In the genomic region with DNA sequence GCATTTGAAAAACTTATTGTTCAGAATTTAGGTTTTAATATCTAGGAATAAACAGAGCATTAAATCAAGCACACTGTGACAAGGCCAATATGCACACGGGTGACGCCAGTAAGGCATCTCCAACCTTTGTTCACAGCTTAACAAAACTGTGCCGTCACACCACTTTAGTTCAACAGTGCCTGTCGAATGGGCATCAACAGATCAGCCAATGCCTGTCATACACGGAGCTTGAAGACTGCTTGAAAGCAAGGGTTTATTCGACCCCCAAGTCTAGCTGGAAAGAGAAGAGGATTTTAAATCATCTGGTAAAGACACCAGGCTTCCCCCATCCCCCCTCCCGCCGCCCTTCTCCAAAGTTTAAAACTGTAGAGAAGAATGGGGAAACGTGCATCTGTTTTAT, we compare ENCODE assay signal across 16 mouse cellular contexts. TPM values are rescaled to one million over a fixed set of nuclear protein-coding genes. Genes with fewer than 3 reads are reported as not detected.
DNase-seq lines count a peak whose midpoint lies in the region; ATAC-seq and TF ChIP-seq lines count a peak whose summit lies in the region.
"Had no signal": no experiment of that assay in that cellular context is flagged by ENCODE, and none has a peak within 500 bp of the region (broad histone marks: within the 10 kb centered on the region; RNA-seq: fewer than 3 reads in every experiment).

No protein-coding gene starts in this region.

- no peaks in the 10 kb centered on the region for H3K9me3 ChIP-seq in heart, embryonic 10.5 days
- no peaks in the 10 kb centered on the region for H3K9me3 ChIP-seq in heart, embryonic 11.5 days (replicated peaks; ENCODE audit: control insufficient read depth, low read length)
- no peaks in the 10 kb centered on the region for H3K9me3 ChIP-seq in neural tube, embryonic 15.5 days (replicated peaks)
- no peaks in the 10 kb centered on the region for H3K9me3 ChIP-seq in hindbrain, embryonic 15.5 days
- H3K9me3 ChIP-seq: embryonic facial prominence, embryonic 13.5 days; liver, embryonic 12.5 days had no signal

- H3K36me3 ChIP-seq in heart, embryonic 10.5 days = no peaks in the 10 kb centered on the region
- H3K36me3 ChIP-seq in heart, embryonic 11.5 days (ENCODE audit: control insufficient read depth, insufficient read depth, low read length) = no peaks in the 10 kb centered on the region
- H3K36me3 ChIP-seq in neural tube, embryonic 15.5 days = no peaks in the 10 kb centered on the region
- H3K36me3 ChIP-seq in hindbrain, embryonic 15.5 days = no peaks in the 10 kb centered on the region

- H3K4me2 ChIP-seq in heart, embryonic 11.5 days = no peak overlapping the region
- no peak overlapping the region for H3K4me2 ChIP-seq in neural tube, embryonic 15.5 days
- no peak overlapping the region for H3K4me2 ChIP-seq in hindbrain, embryonic 15.5 days
- H3K4me2 ChIP-seq: embryonic facial prominence, embryonic 13.5 days; liver, embryonic 12.5 days had no signal

- WGBS in heart, embryonic 10.5 days = 46% methylated on average over 9 of the region's 9 CpGs
- WGBS in heart, embryonic 11.5 days (ENCODE audit: insufficient replicate concordance) = 47% methylated on average over 9 of the region's 9 CpGs
- 23% methylated on average over 9 of the region's 9 CpGs for WGBS in neural tube, embryonic 15.5 days
- 23% methylated on average over 9 of the region's 9 CpGs for WGBS in hindbrain, embryonic 15.5 days
- 31% methylated on average over 9 of the region's 9 CpGs for WGBS in olfactory bulb, adult 2 months

- peaks cover 76% of the 10 kb centered on the region for H3K4me1 ChIP-seq in heart, embryonic 10.5 days
- peaks cover 52% of the 10 kb centered on the region for H3K4me1 ChIP-seq in heart, embryonic 11.5 days (ENCODE audit: control insufficient read depth, insufficient read depth, low read length)
- peaks cover 48% of the 10 kb centered on the region for H3K4me1 ChIP-seq in neural tube, embryonic 15.5 days
- H3K4me1 ChIP-seq in hindbrain, embryonic 15.5 days (replicated peaks) = peaks cover 42% of the 10 kb centered on the region
- peaks cover 12% of the 10 kb centered on the region for H3K4me1 ChIP-seq in olfactory bulb, adult 2 months (ENCODE audit: control insufficient read depth, insufficient read depth, low read length)

- ATAC-seq in heart, embryonic 11.5 days (replicated peaks; ENCODE audit: insufficient number of reproducible peaks, low FRiP score, low TSS enrichment) = no peak
- no peak for ATAC-seq in neural tube, embryonic 15.5 days (ENCODE audit: low FRiP score)
- ATAC-seq in hindbrain, embryonic 15.5 days (ENCODE audit: low FRiP score, low read depth) = 0 out of 2 replicates have a peak, but pooled peaks have one; percentile 49
- ATAC-seq: activated CD4-positive, CD25-positive, alpha-beta regulatory T cell, adult 4 months; CD4-positive, CD25-positive, alpha-beta regulatory T cell, adult 4 months; liver, embryonic 12.5 days had no signal

- H3K27me3 ChIP-seq in heart, embryonic 10.5 days (ENCODE audit: insufficient read depth, poor library complexity, severe bottlenecking) = no peaks in the 10 kb centered on the region
- no peaks in the 10 kb centered on the region for H3K27me3 ChIP-seq in heart, embryonic 11.5 days (ENCODE audit: control insufficient read depth, insufficient read depth, low read length)
- H3K27me3 ChIP-seq in neural tube, embryonic 15.5 days (replicated peaks) = no peaks in the 10 kb centered on the region
- H3K27me3 ChIP-seq in hindbrain, embryonic 15.5 days = no peaks in the 10 kb centered on the region
- H3K27me3 ChIP-seq: embryonic facial prominence, embryonic 13.5 days; liver, embryonic 12.5 days had no signal

- no peak overlapping the region for H3K9ac ChIP-seq in heart, embryonic 11.5 days (ENCODE audit: low read depth, low read length)
- H3K9ac ChIP-seq in neural tube, embryonic 15.5 days (replicated peaks) = no peak overlapping the region
- H3K9ac ChIP-seq in hindbrain, embryonic 15.5 days = no peak overlapping the region
- H3K9ac ChIP-seq: embryonic facial prominence, embryonic 13.5 days; liver, embryonic 12.5 days had no signal

- TF ChIP-seq POLR2A in olfactory bulb, adult 2 months (IDR thresholded peaks at IDR 0.05; ENCODE audit: insufficient read depth, low read depth, low read length) = no peak

- TF ChIP-seq CTCF in olfactory bulb, adult 2 months (IDR thresholded peaks at IDR 0.05; ENCODE audit: insufficient read depth, low read depth, low read length) = no peak

- no peak overlapping the region for H3K4me3 ChIP-seq in heart, embryonic 10.5 days
- H3K4me3 ChIP-seq in heart, embryonic 11.5 days (ENCODE audit: low read depth, low read length) = no peak overlapping the region
- no peak overlapping the region for H3K4me3 ChIP-seq in neural tube, embryonic 15.5 days (replicated peaks)
- H3K4me3 ChIP-seq in hindbrain, embryonic 15.5 days = no peak overlapping the region
- no peak overlapping the region for H3K4me3 ChIP-seq in olfactory bulb, adult 2 months (ENCODE audit: insufficient read depth, low read depth, low read length)
- H3K4me3 ChIP-seq: embryonic facial prominence, embryonic 13.5 days; liver, embryonic 12.5 days had no signal

- peak overlapping the region; percentile 63; the same call in 1 of the 2 replicates for H3K27ac ChIP-seq in heart, embryonic 10.5 days
- no peak overlapping the region for H3K27ac ChIP-seq in heart, embryonic 11.5 days (ENCODE audit: low read depth, low read length)
- H3K27ac ChIP-seq in neural tube, embryonic 15.5 days (replicated peaks) = no peak overlapping the region; the same call in 1 of the 2 replicates
- H3K27ac ChIP-seq in hindbrain, embryonic 15.5 days (replicated peaks) = no peak overlapping the region
- peak overlapping the region; percentile 79 for H3K27ac ChIP-seq in olfactory bulb, adult 2 months (ENCODE audit: insufficient read depth, low read depth, low read length)
- H3K27ac ChIP-seq: embryonic facial prominence, embryonic 13.5 days; liver, embryonic 12.5 days had no signal

- DNase-seq in heart, embryonic 10.5 days (ENCODE audit: low spot score) = no peak
- DNase-seq in neural tube, embryonic 10.5 days (ENCODE audit: extremely low spot score, low spot score) = peak; percentile 34
- DNase-seq in gastrocnemius, adult 18-20 months (ENCODE audit: low spot score) = no peak
- DNase-seq: cerebellum, adult 9-10 months; heart, postnatal 4 days; kidney, adult 9 months; lung, postnatal 36 days; thymus, postnatal 4 days had no signal

RNA-seq across cellular contexts. Expression of gene Zeb2, which starts 21.4 kb away (rescaled TPM):
- polyA plus RNA-seq in heart, embryonic 10.5 days (2016; fragmentation: Nextera tagmentation; extraction: Ambion mirVana) = 22.8 and 25.1 TPM in 2 replicates
- 27.2 and 27.5 TPM in 2 replicates for polyA plus RNA-seq in heart, embryonic 11.5 days (2014; fragmentation: Nextera tagmentation; extraction: Ambion mirVana)
- 40.5 and 41.1 TPM in 2 replicates for polyA plus RNA-seq in neural tube, embryonic 15.5 days (2015; fragmentation: Nextera tagmentation; extraction: Ambion mirVana)
- polyA plus RNA-seq in hindbrain, embryonic 15.5 days (2015; fragmentation: Nextera tagmentation; extraction: Ambion mirVana) = 37.0 and 38.0 TPM in 2 replicates
- 125 and 1,127 TPM in 2 replicates for polyA plus RNA-seq in olfactory bulb, adult 2 months (2012; ENCODE audit: insufficient read depth, insufficient read length, low replicate concordance, missing spikeins)
- 10 to 100 TPM; 34.8 to 49.2 TPM for total RNA-seq in gastrocnemius, adult 18-20 months (2021)

Comparison
In these comparisons a context has a peak if more than half of its experiments do, and no peak if none do; other contexts are left out.
1. H3K27ac ChIP-seq: peak in heart, embryonic 10.5 days (single experiment) and olfactory bulb, adult 2 months (single experiment); none in heart, embryonic 11.5 days (single experiment), neural tube, embryonic 15.5 days (single experiment) and hindbrain, embryonic 15.5 days (single experiment).